Mouse (Mus musculus): ENCODE measurements around the gene Prss23. TPM values are rescaled to one million over a fixed set of nuclear protein-coding genes. Genes with fewer than 3 reads are reported as not detected.

The Prss23 gene
- total RNA-seq, 2 experiments from 2014 or later: 28.8 to 30.4 TPM

Other genes starting within 250 kb of the Prss23 start
- gene Tmem135, start 123.0 kb downstream of the Prss23 start, total RNA-seq (2021): 10 to 100 TPM; 49.4 to 51.3 TPM
- 10 to 100 TPM; 51.5 to 53.5 TPM for gene Fzd4, start 122.8 kb downstream of the Prss23 start, total RNA-seq (2021)
- 100 to 1,000 TPM; 115 to 124 TPM for gene Me3, start 105.2 kb upstream of the Prss23 start, total RNA-seq (2021)